Mouse (Mus musculus): ENCODE data around the gene Agbl4. TPM values are rescaled to one million over a fixed set of nuclear protein-coding genes. Genes with fewer than 3 reads are reported as not detected.

The Agbl4 gene
- total and polyA plus RNA-seq, 3 experiments, result not detected

GRCm38 (mm10) chr4:111329501-111329900 is 932.0 kb downstream of the Agbl4 start:
- H3K4me1 ChIP-seq (ENCODE audit: control insufficient read depth in 1 of 2, insufficient read depth in 2 of 2, low read length in 2 of 2), result no peaks in the 10 kb centered on the region
- no peak overlapping the region for H3K9ac ChIP-seq (ENCODE audit: control insufficient read depth, low read depth, low read length, poor library complexity, severe bottlenecking)
- no peaks in the 10 kb centered on the region for H3K36me3 ChIP-seq (ENCODE audit: control insufficient read depth in 1 of 2, insufficient read depth in 2 of 2, low read length in 2 of 2)
- no peak for TF ChIP-seq UBTF (IDR thresholded peaks at IDR 0.05; ENCODE audit: borderline replicate concordance, insufficient read depth, low read depth, low read length)
- no peak for TF ChIP-seq ZNF384 (IDR thresholded peaks at IDR 0.05; ENCODE audit: low read depth, low read length)
- no peak for TF ChIP-seq MEF2A (IDR thresholded peaks at IDR 0.05; ENCODE audit: extremely low read depth, insufficient replicate concordance, low read depth, low read length, poor library complexity, severe bottlenecking)
- no peak for TF ChIP-seq POLR2AphosphoS5 (IDR thresholded peaks at IDR 0.05; ENCODE audit: borderline replicate concordance, low read depth, low read length)
- no peak for TF ChIP-seq NELFE (IDR thresholded peaks at IDR 0.05; ENCODE audit: low read depth, low read length)
- no peak for TF ChIP-seq JUND (IDR thresholded peaks at IDR 0.05; ENCODE audit: low read depth, low read length)
- TF ChIP-seq BHLHE40 (IDR thresholded peaks at IDR 0.05; ENCODE audit: borderline replicate concordance, low read depth, low read length), result no peak
- TF ChIP-seq MAFK (IDR thresholded peaks at IDR 0.05; ENCODE audit: borderline replicate concordance, low read depth, low read length), result no peak
- no peak for TF ChIP-seq ELF1 (IDR thresholded peaks at IDR 0.05; ENCODE audit: low read depth, low read length)
- no peak for TF ChIP-seq ETS1 (IDR thresholded peaks at IDR 0.05; ENCODE audit: low read depth, low read length)
- no peak for TF ChIP-seq RCOR1 (IDR thresholded peaks at IDR 0.05; ENCODE audit: low read depth, low read length)
- TF ChIP-seq SMC3 (IDR thresholded peaks at IDR 0.05; ENCODE audit: low read depth, low read length), result no peak
- TF ChIP-seq ZMIZ1 (IDR thresholded peaks at IDR 0.05; ENCODE audit: low read depth, low read length), result no peak
- TF ChIP-seq POLR2AphosphoS2 (IDR thresholded peaks at IDR 0.05; ENCODE audit: low read length), result no peak
- TF ChIP-seq E2F4 (IDR thresholded peaks at IDR 0.05; ENCODE audit: borderline replicate concordance, low read depth, low read length), result no peak
- TF ChIP-seq TAL1 (IDR thresholded peaks at IDR 0.05; ENCODE audit: low read length), result no peak
- TF ChIP-seq USF1 (IDR thresholded peaks at IDR 0.05; ENCODE audit: low read depth, low read length), result no peak
- no peak for TF ChIP-seq USF2 (IDR thresholded peaks at IDR 0.05; ENCODE audit: borderline replicate concordance in 1 of 2, insufficient read depth in 1 of 2, low read depth in 1 of 2, low read length in 2 of 2)
- no peak overlapping the region for H3K4me3 ChIP-seq (ENCODE audit: control insufficient read depth in 1 of 2, insufficient read depth in 1 of 2, low read depth in 2 of 2, low read length in 2 of 2)
- no peaks in the 10 kb centered on the region for H3K9me3 ChIP-seq (replicated peaks; ENCODE audit: insufficient read depth, low read length)
- DNase-seq (ENCODE audit: low read depth, low spot score), result no peak
- H3K27ac ChIP-seq (ENCODE audit: control insufficient read depth, low read depth, low read length), result no peak overlapping the region
- H3K79me2 ChIP-seq (ENCODE audit: control insufficient read depth, insufficient read depth, low read length, poor library complexity), result no peaks in the 10 kb centered on the region
- no peaks in the 10 kb centered on the region for H3K27me3 ChIP-seq (ENCODE audit: control insufficient read depth in 1 of 2, insufficient read depth in 2 of 2, low read length in 2 of 2)

GRCm38 (mm10) chr4:111332864-111333263 is 935.4 kb downstream of the Agbl4 start:
- H3K27me3 ChIP-seq (ENCODE audit: control insufficient read depth in 1 of 2, insufficient read depth in 2 of 2, low read length in 2 of 2), result no peaks in the 10 kb centered on the region
- no peak for DNase-seq (ENCODE audit: low read depth, low spot score)
- H3K27ac ChIP-seq (ENCODE audit: control insufficient read depth, low read depth, low read length), result no peak overlapping the region
- H3K79me2 ChIP-seq (ENCODE audit: control insufficient read depth, insufficient read depth, low read length, poor library complexity), result no peaks in the 10 kb centered on the region
- no peak for TF ChIP-seq ZMIZ1 (IDR thresholded peaks at IDR 0.05; ENCODE audit: low read depth, low read length)
- TF ChIP-seq USF1 (IDR thresholded peaks at IDR 0.05; ENCODE audit: low read depth, low read length), result no peak
- no peak for TF ChIP-seq RCOR1 (IDR thresholded peaks at IDR 0.05; ENCODE audit: low read depth, low read length)
- TF ChIP-seq BHLHE40 (IDR thresholded peaks at IDR 0.05; ENCODE audit: borderline replicate concordance, low read depth, low read length), result no peak
- TF ChIP-seq MAFK (IDR thresholded peaks at IDR 0.05; ENCODE audit: borderline replicate concordance, low read depth, low read length), result no peak
- no peak for TF ChIP-seq ZKSCAN1 (IDR thresholded peaks at IDR 0.05; ENCODE audit: low read depth, low read length)
- TF ChIP-seq RAD21 (IDR thresholded peaks at IDR 0.05; ENCODE audit: low read depth, low read length), result no peak
- TF ChIP-seq MAX (IDR thresholded peaks at IDR 0.05; ENCODE audit: low read length), result no peak
- TF ChIP-seq MAZ (IDR thresholded peaks at IDR 0.05; ENCODE audit: low read depth, low read length), result no peak
- TF ChIP-seq NRF1 (IDR thresholded peaks at IDR 0.05; ENCODE audit: insufficient read depth, low read depth, low read length, poor library complexity, severe bottlenecking), result no peak
- TF ChIP-seq HCFC1 (IDR thresholded peaks at IDR 0.05; ENCODE audit: low read depth, low read length), result no peak
- TF ChIP-seq ZNF384 (IDR thresholded peaks at IDR 0.05; ENCODE audit: low read depth, low read length), result no peak
- no peak for TF ChIP-seq MYC (IDR thresholded peaks at IDR 0.05; ENCODE audit: low read depth, low read length)
- no peak overlapping the region for H3K4me3 ChIP-seq (ENCODE audit: control insufficient read depth in 1 of 2, insufficient read depth in 1 of 2, low read depth in 2 of 2, low read length in 2 of 2)
- H3K4me1 ChIP-seq (ENCODE audit: control insufficient read depth in 1 of 2, insufficient read depth in 2 of 2, low read length in 2 of 2), result no peaks in the 10 kb centered on the region
- no peak overlapping the region for H3K9ac ChIP-seq (ENCODE audit: control insufficient read depth, low read depth, low read length, poor library complexity, severe bottlenecking)
- H3K36me3 ChIP-seq (ENCODE audit: control insufficient read depth in 1 of 2, insufficient read depth in 2 of 2, low read length in 2 of 2), result no peaks in the 10 kb centered on the region
- H3K9me3 ChIP-seq (replicated peaks; ENCODE audit: insufficient read depth, low read length), result no peaks in the 10 kb centered on the region
